Mouse (Mus musculus) kidney, postnatal 0 days (tissue): ENCODE measurements around the gene Fbxo40. TPM values are rescaled to one million over a fixed set of nuclear protein-coding genes. Genes with fewer than 3 reads are reported as not detected.

Source experiments
- ATAC-seq: fragments of 200-750 bp; cut with Nextera tagmentation; replicated peaks from 2 replicates; pipeline ENCODE4 v1.8.0; 2017; ENCODE audit warnings: low read depth, moderate number of reproducible peaks, moderate TSS enrichment, moderate library complexity; ENCODE audit not compliant: low FRiP score
- DNase-seq: peaks from one replicate; pipeline ENCODE4 v3.0.0-alpha.2; 2016; ENCODE audit warnings: low spot score
- H3K27ac ChIP-seq: fragments of 300-500 bp; sonication (generic); 2 replicates; pipeline ENCODE4 v1.5.1; 2014; ENCODE audit warnings: mild to moderate bottlenecking
- H3K27me3 ChIP-seq: fragments of 300-500 bp; sonication (generic); 2 replicates; pipeline ENCODE4 v1.6.1; 2014; ENCODE audit warnings: low read length, mixed read lengths; ENCODE audit not compliant: insufficient read depth
- H3K36me3 ChIP-seq: fragments of 300-500 bp; sonication (generic); 2 replicates; pipeline ENCODE4 v1.6.1; 2014; ENCODE audit warnings: low read length, mixed read lengths; ENCODE audit not compliant: insufficient read depth
- H3K4me1 ChIP-seq: fragments of 300-500 bp; sonication (generic); replicated peaks from 2 replicates; pipeline ENCODE4 v1.6.1; 2014; ENCODE audit warnings: antibody characterized with exemption, low read length, mixed read lengths; ENCODE audit not compliant: insufficient read depth
- H3K4me2 ChIP-seq: fragments of 300-500 bp; sonication (generic); 2 replicates; pipeline ENCODE4 v1.6.1; 2014; ENCODE audit warnings: mild to moderate bottlenecking, low read length, moderate library complexity, mixed read lengths
- H3K4me3 ChIP-seq: fragments of 300-500 bp; sonication (generic); replicated peaks from 2 replicates; pipeline ENCODE4 v1.5.1; 2014; ENCODE audit warnings: low read depth, low read length
- H3K9ac ChIP-seq: fragments of 300-500 bp; sonication (generic); 2 replicates; pipeline ENCODE4 v1.6.1; 2014; ENCODE audit warnings: low read depth, low read length
- H3K9me3 ChIP-seq: fragments of 300-500 bp; sonication (generic); replicated peaks from 2 replicates; pipeline ENCODE4 v1.6.1; 2016; ENCODE audit warnings: low read length, inconsistent platforms, mixed read lengths
- CTCF ChIP-seq: IDR thresholded peaks from 2 replicates; pipeline ENCODE4 v1.5.1; 2016; ENCODE audit warnings: antibody characterized with exemption, low read depth, mild to moderate bottlenecking, moderate library complexity
- WGBS: fragments of 180-500 bp; shearing (Covaris S2); extraction: QIAGEN DNeasy Blood & Tissue Kit; methylation state at CpG from one replicate; pipeline ENCODE4 v1.1.7; 2014; 5-methylcytosine and 5-hydroxymethylcytosine counted together
- polyA plus RNA-seq: library from polyadenylated mRNA; unstranded; fragments of >200 nt; fragmentation: Nextera tagmentation; extraction: Ambion mirVana; gene quantifications from 2 replicates; pipeline ENCODE4 v1.2.1, GENCODE M21; 2015

Gene Fbxo40
- polyA plus RNA-seq, 1 experiment from 2014 or later: 1.6 TPM

- H3K36me3 ChIP-seq: no peaks in the 10 kb centered on the region
- H3K4me2 ChIP-seq: no peak overlapping the region
- DNase-seq (no peak), ATAC-seq (no peak)
- no peak overlapping the region for H3K4me3 ChIP-seq
- no peaks in the 10 kb centered on the region for H3K9me3 ChIP-seq
- H3K9ac ChIP-seq: no peak overlapping the region
- no peak for TF ChIP-seq CTCF
- H3K27me3 ChIP-seq: no peaks in the 10 kb centered on the region
- no peaks in the 10 kb centered on the region for H3K4me1 ChIP-seq
- WGBS: 76% methylated on average over 4 of the region's 4 CpGs
- no peak overlapping the region for H3K27ac ChIP-seq
These were observed 48.4 kb downstream of the Fbxo40 start for GRCm38 (mm10) chr16:36941895-36942294.

- no peak overlapping the region for H3K4me3 ChIP-seq
- H3K36me3 ChIP-seq: no peaks in the 10 kb centered on the region
- no peaks in the 10 kb centered on the region for H3K27me3 ChIP-seq
- ATAC-seq: no peak
- WGBS: 69% methylated on average over 6 of the region's 6 CpGs
- no peak overlapping the region for H3K4me2 ChIP-seq
- no peak overlapping the region for H3K9ac ChIP-seq
- H3K9me3 ChIP-seq: no peaks in the 10 kb centered on the region
- peak; percentile 13 for DNase-seq
- no peak overlapping the region for H3K27ac ChIP-seq
- H3K4me1 ChIP-seq: no peaks in the 10 kb centered on the region
- TF ChIP-seq CTCF: no peak
These were observed 49.0 kb downstream of the Fbxo40 start for GRCm38 (mm10) chr16:36941137-36941727.

- no peaks in the 10 kb centered on the region for H3K4me1 ChIP-seq
- DNase-seq: no peak
These were observed 54.5 kb downstream of the Fbxo40 start for GRCm38 (mm10) chr16:36935814-36936213.

GRCm38 (mm10) chr16:36934841-36935620, 55.2 kb downstream of the Fbxo40 start, which contains the start of gene Hcls1:
Gene Hcls1 (plus strand): TSS chr16:36934983.
- Histone ChIP-seq H3K9ac (no peak within 1 kb of the TSS), H3K9me3 (no peaks in the 10 kb centered on the region), H3K27me3 (no peaks in the 10 kb centered on the region), H3K27ac (peak within 1 kb of the TSS; percentile 50; the same call in 1 of the 2 replicates), H3K4me2 (no peak within 1 kb of the TSS), H3K4me3 (no peak within 1 kb of the TSS), H3K36me3 (peaks cover 24% of the 10 kb centered on the region; the same call in 1 of the 2 replicates), H3K4me1 (no peaks in the 10 kb centered on the region)
- DNase-seq: peak; percentile 37
- no peak for TF ChIP-seq CTCF
- ATAC-seq: no peak
- 71% methylated on average over 7 of the region's 7 CpGs for WGBS

More at GRCm38 (mm10) chr16:36935814-36936213, 54.5 kb downstream of the Fbxo40 start:
- Histone ChIP-seq H3K27me3 (no peaks in the 10 kb centered on the region), H3K9me3 (no peaks in the 10 kb centered on the region), H3K27ac (no peak overlapping the region), H3K4me2 (no peak overlapping the region), H3K36me3 (peaks cover 19% of the 10 kb centered on the region; the same call in 1 of the 2 replicates), H3K4me3 (no peak overlapping the region), H3K9ac (no peak overlapping the region)
- WGBS: 79% methylated on average over 3 of the region's 3 CpGs
- ATAC-seq: no peak
- TF ChIP-seq CTCF: no peak

GRCm38 (mm10) chr16:36934131-36934840, 56.0 kb downstream of the Fbxo40 start:
- TF ChIP-seq CTCF: no peak
- no peaks in the 10 kb centered on the region for H3K27me3 ChIP-seq
- H3K9ac ChIP-seq: no peak overlapping the region
- no peak overlapping the region for H3K4me3 ChIP-seq
- peaks cover 30% of the 10 kb centered on the region for H3K36me3 ChIP-seq
- 38% methylated on average over 6 of the region's 6 CpGs for WGBS
- no peaks in the 10 kb centered on the region for H3K4me1 ChIP-seq
- ATAC-seq (peak; percentile 72), DNase-seq (peak; percentile 61)
- H3K4me2 ChIP-seq: no peak overlapping the region
- 0 out of 2 replicates have a peak overlapping the region, but pooled peaks have one; percentile 50 for H3K27ac ChIP-seq
- no peaks in the 10 kb centered on the region for H3K9me3 ChIP-seq

- Histone ChIP-seq H3K4me2 (no peak overlapping the region), H3K4me3 (no peak overlapping the region), H3K36me3 (peaks cover 47% of the 10 kb centered on the region), H3K27ac (no peak overlapping the region), H3K9ac (no peak overlapping the region), H3K27me3 (no peaks in the 10 kb centered on the region), H3K4me1 (no peaks in the 10 kb centered on the region), H3K9me3 (no peaks in the 10 kb centered on the region)
- 90% methylated on average over 6 of the region's 6 CpGs for WGBS
- ATAC-seq (no peak), DNase-seq (no peak)
- TF ChIP-seq CTCF: no peak
These were observed 57.7 kb downstream of the Fbxo40 start for GRCm38 (mm10) chr16:36932546-36932945.
